In genomic region chrX:105718388-105718787, GRCm38 (mm10) we compare ENCODE assay signal across 10 mouse cellular contexts.
"Had no signal": no experiment of that assay in that cellular context is flagged by ENCODE, and none has a peak within 500 bp of the region (broad histone marks: within the 10 kb centered on the region; RNA-seq: fewer than 3 reads in every experiment).

No protein-coding gene starts in this region.

- DNase-seq: liver, postnatal 0 days; lung, adult 2 months; lung, postnatal 14 days; lung, postnatal 36 days; retina, postnatal 1 day; right cerebral cortex, postnatal 25 days; right cerebral cortex, postnatal 4 days; thymus, adult 2 months; thymus, postnatal 25 days; thymus, postnatal 4 days had no signal
